20 mouse cellular contexts compared by ENCODE assay signal in the genomic region with DNA sequence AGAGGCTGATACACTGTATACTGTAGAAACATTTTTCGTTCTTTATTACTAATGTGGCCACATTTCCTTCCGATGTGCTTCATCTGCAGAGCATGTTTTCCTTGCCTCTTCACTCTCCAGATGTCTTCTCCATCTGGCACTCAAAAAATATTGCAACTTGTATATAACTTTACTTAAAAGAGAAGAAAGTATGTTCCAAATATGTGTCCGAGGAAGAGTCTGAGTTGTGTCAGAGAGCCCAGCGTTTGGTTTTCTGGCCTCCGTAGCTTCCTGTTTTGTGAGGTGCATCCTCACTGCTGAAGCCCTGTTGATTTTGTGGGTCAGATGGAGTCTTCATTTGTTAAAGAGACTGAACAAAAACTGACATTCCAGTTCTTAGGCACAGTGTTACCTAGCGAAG.
DNase-seq lines count a peak whose midpoint lies in the region; ATAC-seq lines count a peak whose summit lies in the region.
"Had no signal": no experiment of that assay in that cellular context is flagged by ENCODE, and none has a peak within 500 bp of the region (broad histone marks: within the 10 kb centered on the region; RNA-seq: fewer than 3 reads in every experiment).

No protein-coding gene starts in this region.

- peaks cover 52% of the 10 kb centered on the region for H3K36me3 ChIP-seq in heart, embryonic 13.5 days
- peaks cover 36% of the 10 kb centered on the region for H3K36me3 ChIP-seq in heart, embryonic 12.5 days
- H3K36me3 ChIP-seq in lung, embryonic 15.5 days, result no peaks in the 10 kb centered on the region
- H3K36me3 ChIP-seq: forebrain, embryonic 15.5 days; hindbrain, embryonic 13.5 days had no signal

- ATAC-seq in heart, embryonic 13.5 days (ENCODE audit: extremely low read depth, insufficient number of reproducible peaks, low FRiP score, low TSS enrichment), result no peak
- no peak for ATAC-seq in heart, embryonic 12.5 days (ENCODE audit: insufficient number of reproducible peaks, low FRiP score)
- ATAC-seq in lung, embryonic 15.5 days (ENCODE audit: borderline replicate concordance, extremely low read depth, low FRiP score, low TSS enrichment), result peak; percentile 7; the same call in 1 of the 2 replicates
- ATAC-seq: activated CD4-positive, CD25-positive, alpha-beta regulatory T cell, adult 4 months; forebrain, embryonic 15.5 days; hindbrain, postnatal 0 days; Patski had no signal

- no peak for DNase-seq in lung, postnatal 14 days
- peak; percentile 43 for DNase-seq in brain, adult 2 months (ENCODE audit: low read depth, low spot score)
- DNase-seq in lung, postnatal 36 days, result peak; percentile 28
- DNase-seq in right cerebral cortex, postnatal 14 days, result no peak
- DNase-seq: adrenal gland, postnatal 14 days; cerebellum, adult 18-20 months; cerebellum, adult 9-11 months; cerebellum, postnatal 36 days; gastrocnemius, postnatal 14 days; heart, adult 2 months; heart, postnatal 14 days had no signal

- H3K9ac ChIP-seq in heart, embryonic 13.5 days, result no peak overlapping the region
- H3K9ac ChIP-seq in heart, embryonic 12.5 days, result no peak overlapping the region
- no peak overlapping the region for H3K9ac ChIP-seq in lung, embryonic 15.5 days
- H3K9ac ChIP-seq: forebrain, embryonic 15.5 days; hindbrain, embryonic 13.5 days had no signal

- H3K27ac ChIP-seq in heart, embryonic 13.5 days (replicated peaks), result peak overlapping the region; percentile 51; the same call in 1 of the 2 replicates
- no peak overlapping the region for H3K27ac ChIP-seq in heart, embryonic 12.5 days (ENCODE audit: poor library complexity, severe bottlenecking)
- peak overlapping the region; percentile 76 for H3K27ac ChIP-seq in lung, embryonic 15.5 days
- H3K27ac ChIP-seq: forebrain, embryonic 15.5 days; hindbrain, embryonic 13.5 days; hindbrain, postnatal 0 days had no signal

- WGBS in heart, embryonic 13.5 days, result 86% methylated on average over 6 of the region's 6 CpGs
- WGBS in heart, embryonic 12.5 days, result 90% methylated on average over 6 of the region's 6 CpGs
- WGBS in lung, embryonic 15.5 days, result 58% methylated on average over 6 of the region's 6 CpGs

- no peak overlapping the region for H3K4me3 ChIP-seq in heart, embryonic 13.5 days
- no peak overlapping the region for H3K4me3 ChIP-seq in heart, embryonic 12.5 days
- no peak overlapping the region for H3K4me3 ChIP-seq in lung, embryonic 15.5 days
- H3K4me3 ChIP-seq: forebrain, embryonic 15.5 days; heart, adult 2 months; hindbrain, embryonic 13.5 days had no signal

- no peaks in the 10 kb centered on the region for H3K27me3 ChIP-seq in heart, embryonic 13.5 days (replicated peaks)
- H3K27me3 ChIP-seq in heart, embryonic 12.5 days (replicated peaks), result no peaks in the 10 kb centered on the region
- H3K27me3 ChIP-seq in lung, embryonic 15.5 days, result no peaks in the 10 kb centered on the region
- H3K27me3 ChIP-seq: CH12.LX; forebrain, embryonic 15.5 days; hindbrain, embryonic 13.5 days; Patski had no signal

- peaks cover 36% of the 10 kb centered on the region for H3K4me1 ChIP-seq in heart, embryonic 13.5 days
- peaks cover 33% of the 10 kb centered on the region for H3K4me1 ChIP-seq in heart, embryonic 12.5 days (replicated peaks)
- peaks cover 32% of the 10 kb centered on the region for H3K4me1 ChIP-seq in lung, embryonic 15.5 days
- H3K4me1 ChIP-seq: forebrain, embryonic 15.5 days had no signal

- H3K9me3 ChIP-seq in heart, embryonic 13.5 days, result no peaks in the 10 kb centered on the region
- no peaks in the 10 kb centered on the region for H3K9me3 ChIP-seq in heart, embryonic 12.5 days (replicated peaks)
- H3K9me3 ChIP-seq in lung, embryonic 15.5 days, result no peaks in the 10 kb centered on the region
- H3K9me3 ChIP-seq: forebrain, embryonic 15.5 days; hindbrain, embryonic 13.5 days had no signal

- no peak overlapping the region for H3K4me2 ChIP-seq in heart, embryonic 13.5 days
- H3K4me2 ChIP-seq in heart, embryonic 12.5 days, result no peak overlapping the region
- no peak overlapping the region for H3K4me2 ChIP-seq in lung, embryonic 15.5 days
- H3K4me2 ChIP-seq: forebrain, embryonic 15.5 days; hindbrain, embryonic 13.5 days had no signal

Comparison
In these comparisons a context has a peak if more than half of its experiments do, and no peak if none do; other contexts are left out.
1. DNase-seq: peak in brain, adult 2 months (single experiment) and lung, postnatal 36 days (single experiment); none in lung, postnatal 14 days (single experiment) and right cerebral cortex, postnatal 14 days (single experiment).